Mouse (Mus musculus): ENCODE data around the gene Nos2.

- TF ChIP-seq CTCF (IDR thresholded peaks at IDR 0.05; ENCODE audit: low read depth) (no peak), EP300 (IDR thresholded peaks at IDR 0.05; ENCODE audit: low read depth) (no peak)
Observed at GRCm38 (mm10) chr11:79003769-79004638, 83.4 kb downstream of the Nos2 start.

Data from liver, embryonic 14.5 days (tissue).